Mouse (Mus musculus) neural tube, embryonic 15.5 days (tissue): Measurements from ENCODE around the gene Arhgap42. TPM values are rescaled to one million over a fixed set of nuclear protein-coding genes. Genes with fewer than 3 reads are reported as not detected.

ENCODE experiments used
- ATAC-seq: fragments of 200-750 bp; cut with Nextera tagmentation; 2 replicates; pipeline ENCODE4 v1.8.0; 2017; ENCODE audit warnings: mild to moderate bottlenecking, moderate TSS enrichment, moderate library complexity; ENCODE audit not compliant: low FRiP score
- H3K27ac ChIP-seq: fragments of 300-500 bp; sonication (generic); replicated peaks from 2 replicates; pipeline ENCODE4 v1.5.1; 2015; ENCODE audit warnings: mild to moderate bottlenecking, inconsistent platforms
- H3K27me3 ChIP-seq: fragments of 300-500 bp; sonication (generic); replicated peaks from 2 replicates; pipeline ENCODE4 v1.6.1; 2015; ENCODE audit warnings: inconsistent platforms
- H3K36me3 ChIP-seq: fragments of 300-500 bp; sonication (generic); 2 replicates; pipeline ENCODE4 v1.6.1; 2015; ENCODE audit warnings: inconsistent platforms
- H3K4me1 ChIP-seq: fragments of 300-500 bp; sonication (generic); 2 replicates; pipeline ENCODE4 v1.6.1; 2015; ENCODE audit warnings: inconsistent platforms
- H3K4me2 ChIP-seq: fragments of 300-500 bp; sonication (generic); 2 replicates; pipeline ENCODE4 v1.6.1; 2015; ENCODE audit warnings: inconsistent platforms, mild to moderate bottlenecking, moderate library complexity
- H3K4me3 ChIP-seq: fragments of 300-500 bp; sonication (generic); replicated peaks from 2 replicates; pipeline ENCODE4 v1.5.1; 2015; ENCODE audit warnings: mild to moderate bottlenecking, inconsistent platforms
- H3K9ac ChIP-seq: fragments of 300-500 bp; sonication (generic); replicated peaks from 2 replicates; pipeline ENCODE4 v1.6.1; 2015; ENCODE audit warnings: mild to moderate bottlenecking, inconsistent platforms
- H3K9me3 ChIP-seq: fragments of 300-500 bp; sonication (generic); replicated peaks from 2 replicates; pipeline ENCODE4 v1.6.1; 2016; ENCODE audit warnings: inconsistent platforms
- WGBS: fragments of 180-500 bp; shearing (Covaris S2); methylation state at CpG from one replicate; pipeline ENCODE4 v1.1.7; 2015; ENCODE audit warnings: mixed read lengths; 5-methylcytosine and 5-hydroxymethylcytosine counted together
- polyA plus RNA-seq: library from polyadenylated mRNA; unstranded; fragments of >200 nt; fragmentation: Nextera tagmentation; extraction: Ambion mirVana; gene quantifications from 2 replicates; pipeline ENCODE4 v1.2.1, GENCODE M21; 2015

The Arhgap42 gene
- 17.0 and 21.0 TPM in 2 replicates for polyA plus RNA-seq

GRCm38 (mm10) chr9:9238438-9239391 is at the start of gene Arhgap42:
Arhgap42 (minus strand) TSS chr9:9239101.
- WGBS = under 1% methylated on average over 72 of the region's 78 CpGs
- peak within 1 kb of the TSS; percentile 86 for H3K4me3 ChIP-seq
- no peaks in the 10 kb centered on the region for H3K36me3 ChIP-seq
- ATAC-seq = peak; percentile 92
- H3K9ac ChIP-seq = peak within 1 kb of the TSS; percentile 87
- H3K27ac ChIP-seq = peak within 1 kb of the TSS; percentile 83
- H3K4me2 ChIP-seq = peak within 1 kb of the TSS; percentile 88
- H3K27me3 ChIP-seq = peaks cover 6% of the 10 kb centered on the region; the same call in 1 of the 2 replicates
- H3K4me1 ChIP-seq = peaks cover 12% of the 10 kb centered on the region
- no peaks in the 10 kb centered on the region for H3K9me3 ChIP-seq

GRCm38 (mm10) chr9:9288140-9288539 is 49.2 kb upstream of the Arhgap42 start:
- Histone ChIP-seq H3K36me3 (no peaks in the 10 kb centered on the region), H3K9me3 (no peaks in the 10 kb centered on the region), H3K4me1 (no peaks in the 10 kb centered on the region), H3K27ac (no peak overlapping the region), H3K9ac (no peak overlapping the region), H3K4me3 (no peak overlapping the region), H3K4me2 (no peak overlapping the region), H3K27me3 (no peaks in the 10 kb centered on the region)
- 94% methylated on average over 2 of the region's 2 CpGs for WGBS
- no peak for ATAC-seq

DNA sequence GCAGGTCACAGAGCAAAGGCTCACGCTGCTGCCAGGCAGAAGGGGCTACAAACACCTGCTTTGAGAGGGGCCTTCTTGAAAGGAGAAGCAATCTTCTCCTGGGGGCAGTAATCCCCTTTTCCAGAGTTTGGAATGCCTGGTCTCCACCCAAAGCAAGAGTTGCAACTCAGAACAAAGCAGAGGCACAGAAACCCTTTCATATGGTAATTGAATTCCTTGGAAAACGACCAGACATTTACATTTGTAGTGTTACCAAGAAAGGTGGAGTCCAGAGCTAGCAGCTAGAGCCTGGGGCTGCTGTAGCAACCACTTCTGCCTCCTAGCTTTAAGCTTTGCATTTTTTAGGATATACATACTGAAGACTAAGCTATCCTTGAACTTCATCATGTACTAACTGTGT is 30.4 kb upstream of the Arhgap42 start:
- Histone ChIP-seq H3K4me3 (no peak overlapping the region), H3K36me3 (no peaks in the 10 kb centered on the region), H3K4me2 (no peak overlapping the region), H3K9me3 (no peaks in the 10 kb centered on the region), H3K27me3 (no peaks in the 10 kb centered on the region), H3K4me1 (no peaks in the 10 kb centered on the region), H3K27ac (no peak overlapping the region), H3K9ac (no peak overlapping the region)
- ATAC-seq = no peak
- WGBS = 3% methylated on average over 2 of the region's 2 CpGs

- Histone ChIP-seq H3K9me3 (no peaks in the 10 kb centered on the region), H3K4me1 (no peaks in the 10 kb centered on the region), H3K4me2 (no peak overlapping the region), H3K27me3 (no peaks in the 10 kb centered on the region), H3K36me3 (no peaks in the 10 kb centered on the region), H3K4me3 (no peak overlapping the region), H3K9ac (no peak overlapping the region), H3K27ac (no peak overlapping the region)
- no peak for ATAC-seq
- WGBS = 85% methylated on average over 6 of the region's 6 CpGs
Observed at GRCm38 (mm10) chr9:9267606-9268601, 29.0 kb upstream of the Arhgap42 start.

- no peaks in the 10 kb centered on the region for H3K27me3 ChIP-seq
- no peak overlapping the region for H3K9ac ChIP-seq
- H3K4me3 ChIP-seq = no peak overlapping the region
- H3K4me2 ChIP-seq = no peak overlapping the region
- no peaks in the 10 kb centered on the region for H3K4me1 ChIP-seq
- ATAC-seq = no peak
- no peak overlapping the region for H3K27ac ChIP-seq
- H3K36me3 ChIP-seq = no peaks in the 10 kb centered on the region
- WGBS = 33% methylated on average over 1 of the region's 1 CpGs
- H3K9me3 ChIP-seq = no peaks in the 10 kb centered on the region
Observed at GRCm38 (mm10) chr9:9263543-9263942, 24.6 kb upstream of the Arhgap42 start.

DNA sequence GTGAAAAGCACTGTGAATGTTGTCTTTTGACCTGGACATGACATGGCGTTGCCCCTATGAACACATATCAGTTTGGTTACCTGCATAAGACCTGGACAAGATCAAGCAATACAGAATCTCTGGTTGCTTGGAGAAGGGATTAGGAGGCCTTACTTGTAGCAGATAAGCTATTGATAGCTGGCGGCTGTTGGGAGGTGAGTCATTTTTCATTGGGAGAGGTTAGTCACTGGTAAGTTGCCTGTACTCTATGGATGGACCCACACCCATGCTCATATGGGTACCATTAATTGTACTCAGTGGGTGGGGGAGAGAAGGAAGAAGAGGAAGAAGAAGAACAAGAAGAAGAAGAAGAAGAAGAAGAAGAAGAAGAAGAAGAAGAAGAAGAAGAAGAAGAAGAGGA is 23.6 kb upstream of the Arhgap42 start:
- H3K4me2 ChIP-seq = no peak overlapping the region
- WGBS = 86% methylated on average over 2 of the region's 2 CpGs
- no peaks in the 10 kb centered on the region for H3K4me1 ChIP-seq
- H3K36me3 ChIP-seq = no peaks in the 10 kb centered on the region
- no peak for ATAC-seq
- H3K27me3 ChIP-seq = no peaks in the 10 kb centered on the region
- no peak overlapping the region for H3K9ac ChIP-seq
- H3K9me3 ChIP-seq = no peaks in the 10 kb centered on the region
- H3K27ac ChIP-seq = no peak overlapping the region
- H3K4me3 ChIP-seq = no peak overlapping the region

- H3K27ac ChIP-seq = no peak overlapping the region
- no peaks in the 10 kb centered on the region for H3K4me1 ChIP-seq
- H3K9me3 ChIP-seq = no peaks in the 10 kb centered on the region
- no peaks in the 10 kb centered on the region for H3K27me3 ChIP-seq
- no peak overlapping the region for H3K4me3 ChIP-seq
- 92% methylated on average over 1 of the region's 1 CpGs for WGBS
- ATAC-seq = no peak
- H3K36me3 ChIP-seq = no peaks in the 10 kb centered on the region
- H3K4me2 ChIP-seq = no peak overlapping the region
- no peak overlapping the region for H3K9ac ChIP-seq
Observed at GRCm38 (mm10) chr9:9254764-9255163, 15.9 kb upstream of the Arhgap42 start.

GRCm38 (mm10) chr9:9248529-9248928 is 9.6 kb upstream of the Arhgap42 start:
- Histone ChIP-seq H3K4me3 (no peak overlapping the region), H3K4me1 (no peaks in the 10 kb centered on the region), H3K9me3 (no peaks in the 10 kb centered on the region), H3K36me3 (no peaks in the 10 kb centered on the region), H3K9ac (no peak overlapping the region), H3K27ac (no peak overlapping the region), H3K4me2 (no peak overlapping the region), H3K27me3 (no peaks in the 10 kb centered on the region)
- ATAC-seq = no peak
- 53% methylated on average over 2 of the region's 2 CpGs for WGBS

DNA sequence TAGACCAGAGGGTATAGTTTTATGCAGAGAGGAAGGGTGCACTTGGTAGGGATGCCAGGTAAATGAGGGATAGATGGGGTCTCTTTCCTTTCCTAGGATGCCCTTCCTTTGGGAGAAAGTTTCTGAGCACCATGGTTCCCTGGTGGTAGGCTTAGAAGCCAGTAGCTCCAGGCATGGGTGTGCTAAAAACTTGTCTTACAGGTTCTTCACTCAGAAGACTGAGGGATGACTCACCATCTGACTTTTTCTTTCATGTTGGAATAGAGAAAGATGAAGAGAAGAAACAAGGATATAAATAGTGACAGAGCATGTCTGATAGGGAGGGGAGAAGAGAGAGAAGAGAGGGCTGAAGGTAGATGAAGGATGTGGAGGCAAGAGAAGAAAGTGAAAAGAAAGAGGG is 7.1 kb upstream of the Arhgap42 start:
- ATAC-seq = no peak
- Histone ChIP-seq H3K4me2 (no peak overlapping the region), H3K36me3 (no peaks in the 10 kb centered on the region), H3K4me1 (no peaks in the 10 kb centered on the region), H3K27me3 (peaks cover 2% of the 10 kb centered on the region; the same call in 1 of the 2 replicates), H3K4me3 (no peak overlapping the region), H3K9ac (no peak overlapping the region), H3K9me3 (no peaks in the 10 kb centered on the region), H3K27ac (no peak overlapping the region)

DNA sequence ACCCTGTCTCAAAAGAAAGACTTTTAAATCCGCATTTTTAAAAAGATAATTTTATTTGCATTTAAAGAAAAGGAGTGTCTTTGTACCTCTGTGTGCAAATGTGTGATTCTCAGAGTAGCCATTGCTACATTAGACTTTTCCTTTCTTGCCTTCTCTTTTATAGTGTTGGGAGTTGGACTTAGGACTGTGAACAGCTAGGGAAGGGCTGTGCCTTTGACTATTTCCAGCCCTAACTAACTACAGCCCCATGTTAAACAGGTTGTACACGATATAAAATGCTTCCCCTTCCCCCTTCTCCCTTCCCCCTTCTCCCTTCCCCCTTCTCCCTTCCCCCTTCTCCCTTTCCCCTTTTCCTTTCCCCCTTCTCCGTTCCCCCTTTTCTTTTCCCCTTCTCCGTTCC is 4.9 kb upstream of the Arhgap42 start:
- Histone ChIP-seq H3K27ac (no peak overlapping the region), H3K27me3 (peaks cover 6% of the 10 kb centered on the region; the same call in 1 of the 2 replicates), H3K4me3 (no peak overlapping the region), H3K4me2 (no peak overlapping the region), H3K36me3 (no peaks in the 10 kb centered on the region), H3K4me1 (peaks cover 5% of the 10 kb centered on the region; the same call in 1 of the 2 replicates), H3K9me3 (no peaks in the 10 kb centered on the region), H3K9ac (no peak overlapping the region)
- ATAC-seq = no peak
- WGBS = 77% methylated on average over 3 of the region's 4 CpGs

GRCm38 (mm10) chr9:9241202-9241795 is 2.4 kb upstream of the Arhgap42 start:
- peaks cover 12% of the 10 kb centered on the region for H3K4me1 ChIP-seq
- no peaks in the 10 kb centered on the region for H3K36me3 ChIP-seq
- no peak overlapping the region for H3K27ac ChIP-seq
- no peak overlapping the region for H3K4me2 ChIP-seq
- peaks cover 6% of the 10 kb centered on the region; the same call in 1 of the 2 replicates for H3K27me3 ChIP-seq
- 89% methylated on average over 7 of the region's 7 CpGs for WGBS
- no peak for ATAC-seq
- H3K9me3 ChIP-seq = no peaks in the 10 kb centered on the region
- H3K4me3 ChIP-seq = no peak overlapping the region
- H3K9ac ChIP-seq = no peak overlapping the region
